ENCODE assay signal across 31 mouse cellular contexts in genomic region chr13:48571298-48571697, GRCm38 (mm10). TPM values are rescaled to one million over a fixed set of nuclear protein-coding genes. Genes with fewer than 3 reads are reported as not detected.
DNase-seq lines count a peak whose midpoint lies in the region; ATAC-seq and TF ChIP-seq lines count a peak whose summit lies in the region.
"Had no signal": no experiment of that assay in that cellular context is flagged by ENCODE, and none has a peak within 500 bp of the region (broad histone marks: within the 10 kb centered on the region; RNA-seq: fewer than 3 reads in every experiment).

No protein-coding gene starts in this region.

- no peak overlapping the region for H3K4me3 ChIP-seq in limb, embryonic 12.5 days (replicated peaks)
- H3K4me3 ChIP-seq in limb, embryonic 10.5 days, result no peak overlapping the region
- no peak overlapping the region for H3K4me3 ChIP-seq in MEL (ENCODE audit: control insufficient read depth in 1 of 2, insufficient read depth in 1 of 2, low read depth in 2 of 2, low read length in 2 of 2)
- no peak overlapping the region for H3K4me3 ChIP-seq in stomach, postnatal 0 days (ENCODE audit: low read depth, low read length)
- H3K4me3 ChIP-seq: embryonic facial prominence, embryonic 12.5 days; gastrocnemius, adult 2 months; limb, embryonic 13.5 days; liver, embryonic 13.5 days; neural tube, embryonic 15.5 days; stomach, embryonic 15.5 days had no signal

- 85% methylated on average over 5 of the region's 5 CpGs for WGBS in limb, embryonic 12.5 days
- 76% methylated on average over 5 of the region's 5 CpGs for WGBS in limb, embryonic 10.5 days
- 55% methylated on average over 5 of the region's 5 CpGs for WGBS in stomach, postnatal 0 days

- H3K27ac ChIP-seq in limb, embryonic 12.5 days, result no peak overlapping the region
- no peak overlapping the region for H3K27ac ChIP-seq in limb, embryonic 10.5 days
- no peak overlapping the region for H3K27ac ChIP-seq in MEL (ENCODE audit: control insufficient read depth, low read depth, low read length)
- H3K27ac ChIP-seq in stomach, postnatal 0 days (replicated peaks), result no peak overlapping the region
- H3K27ac ChIP-seq: embryonic facial prominence, embryonic 12.5 days; gastrocnemius, adult 2 months; hindbrain, embryonic 14.5 days; limb, embryonic 13.5 days; liver, embryonic 13.5 days; macrophage; neural tube, embryonic 15.5 days; stomach, embryonic 15.5 days had no signal

- H3K9ac ChIP-seq in limb, embryonic 12.5 days (replicated peaks), result no peak overlapping the region
- H3K9ac ChIP-seq in MEL (ENCODE audit: control insufficient read depth, low read depth, low read length, poor library complexity, severe bottlenecking), result no peak overlapping the region
- H3K9ac ChIP-seq in stomach, postnatal 0 days (ENCODE audit: low read length), result no peak overlapping the region
- H3K9ac ChIP-seq: embryonic facial prominence, embryonic 12.5 days; hindbrain, embryonic 14.5 days; limb, embryonic 13.5 days; liver, embryonic 13.5 days; neural tube, embryonic 15.5 days; stomach, embryonic 15.5 days had no signal

- ATAC-seq in limb, embryonic 12.5 days (ENCODE audit: insufficient number of reproducible peaks, insufficient read depth, low FRiP score, low TSS enrichment, low read depth), result 0 out of 2 replicates have a peak, but pooled peaks have one; percentile 31
- peak; percentile 51 for ATAC-seq in stomach, postnatal 0 days (ENCODE audit: low FRiP score, low TSS enrichment)
- ATAC-seq: intestine, postnatal 0 days had no signal

- no peaks in the 10 kb centered on the region for H3K79me2 ChIP-seq in MEL (ENCODE audit: control insufficient read depth, insufficient read depth, low read length, poor library complexity)

- H3K9me3 ChIP-seq in limb, embryonic 12.5 days, result no peaks in the 10 kb centered on the region
- no peaks in the 10 kb centered on the region for H3K9me3 ChIP-seq in limb, embryonic 10.5 days (replicated peaks)
- H3K9me3 ChIP-seq in MEL (replicated peaks; ENCODE audit: insufficient read depth, low read length), result no peaks in the 10 kb centered on the region
- H3K9me3 ChIP-seq in stomach, postnatal 0 days (ENCODE audit: control insufficient read depth, low read length), result no peaks in the 10 kb centered on the region
- H3K9me3 ChIP-seq: embryonic facial prominence, embryonic 12.5 days; limb, embryonic 13.5 days; liver, embryonic 13.5 days; neural tube, embryonic 15.5 days; stomach, embryonic 15.5 days had no signal

- no peaks in the 10 kb centered on the region for H3K27me3 ChIP-seq in limb, embryonic 12.5 days
- H3K27me3 ChIP-seq in limb, embryonic 10.5 days (ENCODE audit: low read depth, poor library complexity, severe bottlenecking), result no peaks in the 10 kb centered on the region
- no peaks in the 10 kb centered on the region for H3K27me3 ChIP-seq in MEL (ENCODE audit: control insufficient read depth in 1 of 2, insufficient read depth in 2 of 2, low read length in 2 of 2)
- no peaks in the 10 kb centered on the region for H3K27me3 ChIP-seq in stomach, postnatal 0 days (ENCODE audit: control insufficient read depth, insufficient read depth, low read length)
- H3K27me3 ChIP-seq: embryonic facial prominence, embryonic 12.5 days; limb, embryonic 13.5 days; liver, embryonic 13.5 days; neural tube, embryonic 15.5 days; stomach, embryonic 15.5 days had no signal

- no peak for TF ChIP-seq POLR2A in MEL (IDR thresholded peaks at IDR 0.05; ENCODE audit: control insufficient read depth in 1 of 2, insufficient read depth in 1 of 2, low read depth in 1 of 2, low read length in 2 of 2, poor library complexity in 1 of 2)

- no peak for TF ChIP-seq RAD21 in MEL (IDR thresholded peaks at IDR 0.05; ENCODE audit: low read depth, low read length)

- no peak for TF ChIP-seq CTCF in MEL (IDR thresholded peaks at IDR 0.05 in 2 of 3, conservative IDR thresholded peaks at IDR 0.05 in 1 of 3; ENCODE audit: control insufficient read depth in 1 of 3, insufficient read depth in 1 of 3, low read depth in 2 of 3, low read length in 3 of 3, poor library complexity in 1 of 3, severe bottlenecking in 1 of 3)
- TF ChIP-seq CTCF in stomach, postnatal 0 days (IDR thresholded peaks at IDR 0.05; ENCODE audit: low read depth), result no peak

- intact Hi-C loops in gastrocnemius, postnatal 14 days (cut with DNase I; ENCODE audit: low total_unique reads), result loop anchor here (5.0 kb wide), 1 partner anchor 44 kb away; no protein-coding TSS in a partner anchor

- peaks cover 8% of the 10 kb centered on the region for H3K4me1 ChIP-seq in limb, embryonic 12.5 days (replicated peaks)
- peaks cover 13% of the 10 kb centered on the region for H3K4me1 ChIP-seq in limb, embryonic 10.5 days
- H3K4me1 ChIP-seq in MEL (ENCODE audit: control insufficient read depth in 1 of 2, insufficient read depth in 2 of 2, low read length in 2 of 2), result peaks cover 8 to 15% of the 10 kb centered on the region in 2 experiments
- no peaks in the 10 kb centered on the region; the same call in 1 of the 2 replicates for H3K4me1 ChIP-seq in stomach, postnatal 0 days (replicated peaks; ENCODE audit: control insufficient read depth, insufficient read depth)
- H3K4me1 ChIP-seq: liver, embryonic 13.5 days had no signal

- DNase-seq in limb, embryonic 10.5 days (ENCODE audit: low spot score), result no peak
- peak; percentile 63 for DNase-seq in 416B (ENCODE audit: low read depth)
- no peak for DNase-seq in MEL (ENCODE audit: low read depth, low spot score)
- DNase-seq in stomach, postnatal 0 days (ENCODE audit: low spot score), result no peak
- no peak for DNase-seq in gastrocnemius, postnatal 14 days
- DNase-seq in spleen, postnatal 4 days (ENCODE audit: low spot score in 2 of 2), result no peak
- DNase-seq: adrenal gland, adult 8-10 months; cerebellum, adult 8-10 months; embryo, embryonic 11 days; gastrocnemius, adult 2 months; heart, postnatal 36 days; kidney, adult 9 months; kidney, postnatal 10 days; layer of hippocampus, adult 9-11 months; liver, embryonic 13.5 days; lung, adult 2 months; lung, postnatal 10 days; midbrain, embryonic 14.5 days; thymus, postnatal 14 days had no signal

- no peak for TF ChIP-seq EP300 in MEL (IDR thresholded peaks at IDR 0.05; ENCODE audit: low read depth in 1 of 2, low read length in 2 of 2)
- TF ChIP-seq EP300 in stomach, postnatal 0 days (optimal IDR thresholded peaks at IDR 0.05), result no peak

- H3K36me3 ChIP-seq in limb, embryonic 12.5 days, result no peaks in the 10 kb centered on the region
- H3K36me3 ChIP-seq in limb, embryonic 10.5 days, result no peaks in the 10 kb centered on the region
- H3K36me3 ChIP-seq in MEL (ENCODE audit: control insufficient read depth in 1 of 2, insufficient read depth in 2 of 2, low read length in 2 of 2), result peaks cover 0 to 14% of the 10 kb centered on the region in 2 experiments; a peak in 2 of 4 replicates
- H3K36me3 ChIP-seq in stomach, postnatal 0 days (ENCODE audit: control insufficient read depth, insufficient read depth, low read length), result no peaks in the 10 kb centered on the region
- H3K36me3 ChIP-seq: embryonic facial prominence, embryonic 12.5 days; limb, embryonic 13.5 days; liver, embryonic 13.5 days; neural tube, embryonic 15.5 days; stomach, embryonic 15.5 days had no signal

- H3K4me2 ChIP-seq in limb, embryonic 12.5 days, result no peak overlapping the region
- no peak overlapping the region for H3K4me2 ChIP-seq in stomach, postnatal 0 days (replicated peaks; ENCODE audit: low read depth)
- H3K4me2 ChIP-seq: embryonic facial prominence, embryonic 12.5 days; hindbrain, embryonic 14.5 days; limb, embryonic 13.5 days; liver, embryonic 13.5 days; neural tube, embryonic 15.5 days; stomach, embryonic 15.5 days had no signal

TF ChIP-seq in MEL, 35 proteins besides CTCF, POLR2A, EP300 and RAD21:
- TF ChIP-seq ETS1 (IDR thresholded peaks at IDR 0.05; ENCODE audit: low read depth, low read length) (0 out of 2 replicates have a peak, but pooled peaks have one; percentile 44), MYB (IDR thresholded peaks at IDR 0.05; ENCODE audit: low read depth, low read length) (no peak)

RNA-seq across cellular contexts. Expression of gene Ptpdc1, which starts 54.2 kb away (rescaled TPM):
- 20.1 and 21.1 TPM in 2 replicates for polyA plus RNA-seq in limb, embryonic 12.5 days (2016; fragmentation: Nextera tagmentation; extraction: Ambion mirVana)
- polyA plus RNA-seq in limb, embryonic 10.5 days (2016; fragmentation: Nextera tagmentation; extraction: Ambion mirVana), result 6.0 and 10.9 TPM in 2 replicates
- 2.8 and 3.3 TPM in 2 replicates for total RNA-seq in MEL (2012; rRNA removed)
- 1 to 10 TPM in 1 of 2 experiments, not detected in 1; 7.6 TPM for polyA plus RNA-seq in MEL (2012; ENCODE audit: insufficient read depth in 1 of 2, insufficient read length in 2 of 2, low read depth in 1 of 2, low replicate concordance in 2 of 2, missing spikeins in 1 of 2)
- 3.1 and 3.2 TPM in 2 replicates for polyA plus RNA-seq in stomach, postnatal 0 days (2015; fragmentation: Nextera tagmentation; extraction: Ambion mirVana)
- 1 to 10 TPM; 4.9 to 7.0 TPM for total RNA-seq in gastrocnemius, postnatal 14 days (2021)

RNA-seq across cellular contexts. Expression of gene A830005F24Rik, which starts 57.9 kb away (rescaled TPM):
- 2.9 and 3.9 TPM in 2 replicates for polyA plus RNA-seq in limb, embryonic 12.5 days (2016; fragmentation: Nextera tagmentation; extraction: Ambion mirVana)
- 2.4 TPM in 2 replicates for polyA plus RNA-seq in limb, embryonic 10.5 days (2016; fragmentation: Nextera tagmentation; extraction: Ambion mirVana)
- total RNA-seq in MEL (2012; rRNA removed), result 0.42 and 0.73 TPM in 2 replicates
- polyA plus RNA-seq in MEL (2012; ENCODE audit: insufficient read depth in 1 of 2, insufficient read length in 2 of 2, low read depth in 1 of 2, low replicate concordance in 2 of 2, missing spikeins in 1 of 2), result under 1 TPM in 1 of 2 experiments, not detected in 1; 0.70 TPM
- 0.36 and 0.56 TPM in 2 replicates for polyA plus RNA-seq in stomach, postnatal 0 days (2015; fragmentation: Nextera tagmentation; extraction: Ambion mirVana)
- total RNA-seq in gastrocnemius, postnatal 14 days (2021), result not detected
- total RNA-seq: adrenal gland, adult 8-10 months; adrenal gland, postnatal 4 days; heart, postnatal 36 days had no signal
- polyA plus RNA-seq: gonadal fat pad, adult 2 months; intestine, postnatal 0 days; large intestine, adult 2 months; lung, adult 2 months; macrophage; small intestine, adult 2 months had no signal

RNA-seq across cellular contexts. Expression of gene Zfp169, which starts 58.0 kb away (rescaled TPM):
- polyA plus RNA-seq in limb, embryonic 12.5 days (2016; fragmentation: Nextera tagmentation; extraction: Ambion mirVana), result 4.4 and 5.9 TPM in 2 replicates
- polyA plus RNA-seq in limb, embryonic 10.5 days (2016; fragmentation: Nextera tagmentation; extraction: Ambion mirVana), result 3.3 and 5.1 TPM in 2 replicates
- total RNA-seq in MEL (2012; rRNA removed), result 5.9 and 6.5 TPM in 2 replicates
- polyA plus RNA-seq in MEL (2012; ENCODE audit: insufficient read depth in 1 of 2, insufficient read length in 2 of 2, low read depth in 1 of 2, low replicate concordance in 2 of 2, missing spikeins in 1 of 2), result 1 to 10 TPM in 1 of 2 experiments, not detected in 1; 3.6 TPM
- 1.3 and 1.9 TPM in 2 replicates for polyA plus RNA-seq in stomach, postnatal 0 days (2015; fragmentation: Nextera tagmentation; extraction: Ambion mirVana)
- total RNA-seq in gastrocnemius, postnatal 14 days (2021), result 1 to 10 TPM; 2.5 to 2.8 TPM
